Mouse (Mus musculus): ENCODE measurements around the gene Bfsp1. TPM values are rescaled to one million over a fixed set of nuclear protein-coding genes. Genes with fewer than 3 reads are reported as not detected.

The Bfsp1 gene
- polyA plus RNA-seq, 1 experiment, result 0.92 TPM

DNA sequence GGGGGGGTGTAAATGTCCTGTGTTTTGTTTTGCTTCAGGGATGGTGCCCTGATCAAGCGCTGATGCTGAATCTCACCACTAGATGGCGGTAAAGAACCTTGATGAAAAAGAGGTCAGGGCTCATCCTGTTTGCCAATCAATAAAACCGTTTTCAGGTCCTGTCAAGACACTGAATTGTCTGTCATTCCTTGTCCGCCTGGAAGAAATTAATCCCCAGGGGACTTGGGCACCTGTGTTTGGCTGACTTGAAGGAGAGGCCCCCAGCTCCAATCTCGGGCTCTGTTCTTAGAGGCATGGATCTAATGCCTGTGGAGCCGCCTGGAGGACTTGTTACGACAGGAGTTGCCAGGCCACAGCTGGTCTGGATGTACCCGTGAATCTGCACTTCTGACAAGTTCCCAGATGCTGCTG lies 25.7 kb downstream of the Bfsp1 start:
- 3% methylated on average over 8 of the region's 8 CpGs for WGBS
- Histone ChIP-seq H3K27ac (ENCODE audit: control insufficient read depth, insufficient read depth, low read depth, low read length, poor library complexity) (no peak overlapping the region), H3K4me1 (ENCODE audit: control insufficient read depth, insufficient read depth, low read length) (peaks cover 7% of the 10 kb centered on the region), H3K4me3 (replicated peaks; ENCODE audit: control insufficient read depth, low read depth, low read length) (no peak overlapping the region)
- no peak for TF ChIP-seq POLR2A (IDR thresholded peaks at IDR 0.05; ENCODE audit: borderline replicate concordance, control insufficient read depth, low read depth, low read length)
- peak; percentile 59 for TF ChIP-seq CTCF (IDR thresholded peaks at IDR 0.05; ENCODE audit: control insufficient read depth, insufficient read depth, low read length)

DNA sequence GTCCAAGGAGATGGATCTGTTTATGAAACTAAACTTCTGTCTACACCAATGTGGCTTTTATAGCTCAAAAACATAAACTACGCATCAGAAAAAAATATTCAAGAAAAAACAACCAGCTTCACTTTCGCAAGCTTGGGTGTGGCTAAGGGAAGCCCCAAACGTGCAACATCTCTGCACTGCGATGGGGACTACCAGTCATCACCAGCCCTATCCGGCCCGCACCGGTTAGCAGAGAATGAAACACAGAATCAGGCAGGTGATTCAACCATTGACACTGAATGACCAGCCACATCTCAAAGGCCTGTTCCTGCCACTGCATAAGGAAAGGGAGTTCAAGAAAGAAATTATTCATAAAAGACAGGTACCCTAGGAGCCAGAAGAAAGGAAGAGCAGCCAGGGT lies 27.2 kb downstream of the Bfsp1 start:
- Histone ChIP-seq H3K4me1 (ENCODE audit: control insufficient read depth, insufficient read depth, low read length) (peaks cover 4% of the 10 kb centered on the region; the same call in 1 of the 2 replicates), H3K27ac (ENCODE audit: control insufficient read depth, insufficient read depth, low read depth, low read length, poor library complexity) (no peak overlapping the region), H3K4me3 (replicated peaks; ENCODE audit: control insufficient read depth, low read depth, low read length) (no peak overlapping the region)
- TF ChIP-seq CTCF (IDR thresholded peaks at IDR 0.05; ENCODE audit: control insufficient read depth, insufficient read depth, low read length), result no peak
- no peak for TF ChIP-seq POLR2A (IDR thresholded peaks at IDR 0.05; ENCODE audit: borderline replicate concordance, control insufficient read depth, low read depth, low read length)
- WGBS, result 60% methylated on average over 7 of the region's 7 CpGs

DNA sequence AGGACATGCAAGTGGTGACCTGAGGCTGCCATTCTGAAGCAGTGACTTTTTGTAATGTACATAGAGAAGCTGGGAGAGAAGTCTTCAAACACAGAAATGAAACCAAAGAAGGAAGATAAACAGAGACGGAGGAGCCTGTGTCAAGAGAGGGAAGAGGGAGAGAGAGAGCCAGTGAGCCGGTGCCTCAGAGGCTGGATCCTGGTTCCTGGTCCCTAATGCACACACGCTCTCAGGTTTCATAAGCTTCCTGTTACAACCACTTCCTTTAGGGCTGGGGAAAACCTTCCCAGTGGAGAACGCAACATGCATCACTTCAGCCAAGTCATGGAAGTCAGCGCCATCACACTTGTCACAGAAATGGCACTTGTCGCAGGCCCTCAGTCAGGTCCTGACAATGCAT lies 28.9 kb downstream of the Bfsp1 start:
- Histone ChIP-seq H3K27ac (ENCODE audit: control insufficient read depth, insufficient read depth, low read depth, low read length, poor library complexity) (no peak overlapping the region), H3K4me3 (replicated peaks; ENCODE audit: control insufficient read depth, low read depth, low read length) (no peak overlapping the region), H3K4me1 (ENCODE audit: control insufficient read depth, insufficient read depth, low read length) (peaks cover 5% of the 10 kb centered on the region; the same call in 1 of the 2 replicates)
- WGBS, result 34% methylated on average over 6 of the region's 6 CpGs
- TF ChIP-seq POLR2A (IDR thresholded peaks at IDR 0.05; ENCODE audit: borderline replicate concordance, control insufficient read depth, low read depth, low read length) (no peak), CTCF (IDR thresholded peaks at IDR 0.05; ENCODE audit: control insufficient read depth, insufficient read depth, low read length) (no peak)

DNA sequence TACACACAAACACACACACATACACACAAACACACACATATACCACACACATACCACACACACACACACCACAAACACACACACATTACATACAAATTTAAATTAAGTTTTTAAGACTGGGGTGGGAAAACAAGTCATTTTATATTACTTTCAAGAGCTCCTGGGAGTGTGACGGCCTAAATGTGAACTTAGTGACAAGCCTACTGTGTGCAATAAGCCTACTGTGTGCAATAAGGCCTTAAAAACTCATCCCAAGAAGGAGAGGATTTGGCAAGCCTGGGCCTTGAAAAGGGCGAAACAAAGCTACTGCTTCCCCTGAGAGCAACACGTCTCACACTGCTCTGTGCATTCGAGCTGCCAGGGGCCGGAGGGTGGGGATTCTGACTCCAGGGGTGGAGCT lies 30.3 kb downstream of the Bfsp1 start:
- Histone ChIP-seq H3K4me1 (ENCODE audit: control insufficient read depth, insufficient read depth, low read length) (peaks cover 4% of the 10 kb centered on the region; the same call in 1 of the 2 replicates), H3K4me3 (replicated peaks; ENCODE audit: control insufficient read depth, low read depth, low read length) (no peak overlapping the region), H3K27ac (ENCODE audit: control insufficient read depth, insufficient read depth, low read depth, low read length, poor library complexity) (no peak overlapping the region)
- 82% methylated on average over 5 of the region's 5 CpGs for WGBS
- TF ChIP-seq CTCF (IDR thresholded peaks at IDR 0.05; ENCODE audit: control insufficient read depth, insufficient read depth, low read length), result no peak
- no peak for TF ChIP-seq POLR2A (IDR thresholded peaks at IDR 0.05; ENCODE audit: borderline replicate concordance, control insufficient read depth, low read depth, low read length)

DNA sequence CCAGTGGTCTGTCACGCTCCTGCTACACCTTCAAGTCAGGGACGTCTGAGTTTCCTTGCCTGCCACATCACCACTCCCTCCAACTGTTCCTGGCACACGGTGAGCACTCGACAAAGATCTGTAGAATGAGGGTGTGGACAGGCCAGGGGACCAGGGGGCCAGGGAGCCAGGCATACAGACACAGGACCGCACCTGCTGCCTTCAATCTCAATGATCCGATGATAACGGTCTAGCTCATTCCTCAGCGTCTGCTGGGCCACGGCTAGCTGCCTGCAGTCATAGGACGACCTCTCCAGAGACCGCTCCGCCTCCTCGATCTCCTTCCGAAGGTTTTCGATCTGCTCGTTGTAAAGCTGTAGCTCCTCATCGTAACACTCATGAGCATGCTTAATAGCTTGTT lies 31.3 kb downstream of the Bfsp1 start:
- H3K4me1 ChIP-seq (ENCODE audit: control insufficient read depth, insufficient read depth, low read length), result peaks cover 4% of the 10 kb centered on the region; the same call in 1 of the 2 replicates
- H3K4me3 ChIP-seq (replicated peaks; ENCODE audit: control insufficient read depth, low read depth, low read length), result no peak overlapping the region
- WGBS, result 84% methylated on average over 17 of the region's 17 CpGs
- no peak for TF ChIP-seq POLR2A (IDR thresholded peaks at IDR 0.05; ENCODE audit: borderline replicate concordance, control insufficient read depth, low read depth, low read length)
- no peak for TF ChIP-seq CTCF (IDR thresholded peaks at IDR 0.05; ENCODE audit: control insufficient read depth, insufficient read depth, low read length)
- H3K27ac ChIP-seq (ENCODE audit: control insufficient read depth, insufficient read depth, low read depth, low read length, poor library complexity), result no peak overlapping the region

DNA sequence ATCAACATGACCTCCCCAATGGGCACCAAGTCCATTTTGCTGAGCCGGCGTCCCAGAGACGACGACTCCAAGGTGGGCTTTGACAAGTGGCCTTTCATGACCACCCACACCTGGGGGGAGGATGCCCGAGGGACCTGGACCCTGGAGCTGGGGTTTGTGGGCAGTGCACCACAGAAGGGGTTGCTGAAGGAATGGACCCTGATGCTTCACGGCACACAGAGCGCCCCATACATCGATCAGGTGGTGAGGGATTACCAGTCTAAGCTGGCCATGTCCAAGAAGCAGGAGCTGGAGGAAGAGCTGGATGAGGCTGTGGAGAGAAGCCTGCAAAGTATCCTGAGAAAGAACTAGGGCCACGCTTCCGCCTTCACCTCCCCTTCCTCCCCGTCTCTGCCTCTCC lies 49.5 kb downstream of the Bfsp1 start:
- no peak overlapping the region for H3K27ac ChIP-seq (ENCODE audit: control insufficient read depth, insufficient read depth, low read depth, low read length, poor library complexity)
- 84% methylated on average over 11 of the region's 11 CpGs for WGBS
- TF ChIP-seq CTCF (IDR thresholded peaks at IDR 0.05; ENCODE audit: control insufficient read depth, insufficient read depth, low read length) (no peak), POLR2A (IDR thresholded peaks at IDR 0.05; ENCODE audit: borderline replicate concordance, control insufficient read depth, low read depth, low read length) (no peak)
- no peaks in the 10 kb centered on the region for H3K4me1 ChIP-seq (ENCODE audit: control insufficient read depth, insufficient read depth, low read length)
- H3K4me3 ChIP-seq (replicated peaks; ENCODE audit: control insufficient read depth, low read depth, low read length), result no peak overlapping the region

DNA sequence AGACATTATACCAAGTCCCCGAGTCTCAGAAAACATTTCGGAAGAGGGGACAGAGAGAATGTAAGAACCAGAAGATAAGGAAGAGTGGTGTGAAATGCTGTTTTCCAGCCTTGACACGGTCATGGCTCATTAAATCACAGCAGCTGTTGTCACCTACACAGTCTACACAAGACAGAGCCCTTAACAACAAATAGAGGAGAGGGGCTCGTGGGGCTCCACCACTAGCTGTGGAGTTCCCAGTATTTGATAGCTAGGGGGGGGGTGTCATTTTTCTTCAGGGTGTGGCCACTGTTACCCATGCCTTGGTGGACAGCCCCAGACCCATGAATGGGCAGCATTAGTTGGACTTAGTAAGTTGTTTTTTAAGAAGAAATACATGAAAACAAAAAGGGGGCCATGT lies 50.7 kb downstream of the Bfsp1 start:
- Histone ChIP-seq H3K27ac (ENCODE audit: control insufficient read depth, insufficient read depth, low read depth, low read length, poor library complexity) (no peak overlapping the region), H3K4me3 (replicated peaks; ENCODE audit: control insufficient read depth, low read depth, low read length) (no peak overlapping the region), H3K4me1 (ENCODE audit: control insufficient read depth, insufficient read depth, low read length) (no peaks in the 10 kb centered on the region)
- TF ChIP-seq CTCF (IDR thresholded peaks at IDR 0.05; ENCODE audit: control insufficient read depth, insufficient read depth, low read length), result no peak
- no peak for TF ChIP-seq POLR2A (IDR thresholded peaks at IDR 0.05; ENCODE audit: borderline replicate concordance, control insufficient read depth, low read depth, low read length)
- WGBS, result 81% methylated on average over 4 of the region's 4 CpGs

DNA sequence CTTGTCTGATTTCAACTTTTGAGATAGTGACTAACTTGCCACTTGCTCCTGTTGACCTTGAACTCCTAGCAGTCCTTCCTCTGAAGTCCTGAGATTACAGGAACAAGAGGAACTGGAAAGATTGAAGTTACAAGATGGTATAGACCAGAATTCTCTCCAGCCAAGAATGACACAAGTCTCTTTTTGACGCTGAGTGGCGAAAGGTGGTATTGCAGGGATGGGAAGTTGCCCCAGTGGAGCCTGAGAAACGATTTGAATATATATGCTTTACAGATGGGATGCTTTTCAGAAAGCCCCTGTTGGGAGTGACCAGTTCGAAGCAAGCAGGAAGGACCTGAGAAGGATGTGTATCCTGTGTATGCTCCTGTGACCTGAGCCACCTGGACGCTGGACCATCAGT lies 54.2 kb downstream of the Bfsp1 start:
- Histone ChIP-seq H3K4me1 (ENCODE audit: control insufficient read depth, insufficient read depth, low read length) (no peaks in the 10 kb centered on the region), H3K4me3 (replicated peaks; ENCODE audit: control insufficient read depth, low read depth, low read length) (no peak overlapping the region), H3K27ac (ENCODE audit: control insufficient read depth, insufficient read depth, low read depth, low read length, poor library complexity) (no peak overlapping the region)
- WGBS, result 62% methylated on average over 5 of the region's 5 CpGs
- TF ChIP-seq CTCF (IDR thresholded peaks at IDR 0.05; ENCODE audit: control insufficient read depth, insufficient read depth, low read length), result no peak

DNA sequence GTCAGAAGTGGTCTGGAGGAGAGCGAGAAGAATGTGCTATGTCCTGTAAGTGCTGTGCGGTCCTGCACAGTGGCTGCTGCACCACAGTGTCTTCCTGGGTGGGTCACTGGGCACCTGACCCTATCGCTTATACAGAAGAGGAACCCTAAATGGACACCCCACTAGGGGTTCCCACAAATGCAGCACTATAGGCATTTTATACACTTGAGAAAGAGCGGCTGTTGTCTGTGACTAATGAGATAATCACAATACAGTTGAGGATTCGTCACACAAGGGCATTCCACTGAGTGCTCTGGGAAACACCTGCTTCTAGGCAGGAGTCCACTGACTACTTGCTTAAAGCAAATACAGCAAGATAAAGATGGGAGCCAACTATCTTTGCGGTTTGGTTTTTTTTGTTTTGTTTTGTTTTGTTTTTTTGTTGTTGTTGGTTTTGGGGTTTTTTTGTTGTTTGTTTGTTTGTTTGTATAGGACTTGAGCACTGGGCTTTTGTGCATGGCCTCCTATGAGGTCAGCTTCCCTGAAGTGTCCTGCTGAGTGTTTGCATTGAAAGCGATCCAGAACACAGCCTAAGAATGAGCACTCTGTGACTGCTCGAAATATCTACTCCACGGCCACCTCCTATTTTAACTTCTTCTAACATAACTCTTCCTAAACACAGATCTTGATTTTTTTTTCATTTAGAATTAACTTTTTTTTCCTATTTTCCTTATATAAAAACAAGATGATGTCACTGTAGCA lies 55.9 kb downstream of the Bfsp1 start:
- TF ChIP-seq CTCF (IDR thresholded peaks at IDR 0.05; ENCODE audit: control insufficient read depth, insufficient read depth, low read length), result no peak
- no peak for TF ChIP-seq POLR2A (IDR thresholded peaks at IDR 0.05; ENCODE audit: borderline replicate concordance, control insufficient read depth, low read depth, low read length)
- WGBS, result 79% methylated on average over 9 of the region's 9 CpGs
- no peak overlapping the region for H3K4me3 ChIP-seq (replicated peaks; ENCODE audit: control insufficient read depth, low read depth, low read length)
- no peak overlapping the region for H3K27ac ChIP-seq (ENCODE audit: control insufficient read depth, insufficient read depth, low read depth, low read length, poor library complexity)
- no peaks in the 10 kb centered on the region for H3K4me1 ChIP-seq (ENCODE audit: control insufficient read depth, insufficient read depth, low read length)

All from bone marrow, adult 2 months (tissue).